Mouse (Mus musculus) heart, embryonic 11.5 days (tissue): ENCODE results near the gene Trim31. TPM values are rescaled to one million over a fixed set of nuclear protein-coding genes. Genes with fewer than 3 reads are reported as not detected.

Source experiments
- ATAC-seq: fragments of 200-750 bp; cut with Nextera tagmentation; replicated peaks from 2 replicates; pipeline ENCODE4 v1.8.0; 2017; ENCODE audit warnings: moderate library complexity; ENCODE audit not compliant: insufficient number of reproducible peaks, low FRiP score, low TSS enrichment
- H3K27ac ChIP-seq: fragments of 300-500 bp; sonication (generic); 2 replicates; pipeline ENCODE4 v1.5.1; 2014; ENCODE audit warnings: mild to moderate bottlenecking, low read depth, low read length
- H3K27me3 ChIP-seq: fragments of 300-500 bp; sonication (generic); 2 replicates; pipeline ENCODE4 v1.6.1; 2014; ENCODE audit warnings: mild to moderate bottlenecking, low read length, mixed read lengths; ENCODE audit not compliant: control insufficient read depth, insufficient read depth
- H3K36me3 ChIP-seq: fragments of 300-500 bp; sonication (generic); 2 replicates; pipeline ENCODE4 v1.6.1; 2014; ENCODE audit warnings: mild to moderate bottlenecking, low read length, moderate library complexity, mixed read lengths; ENCODE audit not compliant: control insufficient read depth, insufficient read depth
- H3K4me1 ChIP-seq: fragments of 300-500 bp; sonication (generic); 2 replicates; pipeline ENCODE4 v1.6.1; 2014; ENCODE audit warnings: low read length; ENCODE audit not compliant: control insufficient read depth, insufficient read depth
- H3K4me2 ChIP-seq: fragments of 300-500 bp; sonication (generic); 2 replicates; pipeline ENCODE4 v1.6.1; 2014; ENCODE audit warnings: mild to moderate bottlenecking, moderate library complexity
- H3K4me3 ChIP-seq: fragments of 300-500 bp; sonication (generic); 2 replicates; pipeline ENCODE4 v1.5.1; 2014; ENCODE audit warnings: low read depth, low read length
- H3K9ac ChIP-seq: fragments of 300-500 bp; sonication (generic); 2 replicates; pipeline ENCODE4 v1.6.1; 2014; ENCODE audit warnings: mild to moderate bottlenecking, low read depth, low read length, moderate library complexity
- H3K9me3 ChIP-seq: fragments of 300-500 bp; sonication (generic); replicated peaks from 2 replicates; pipeline ENCODE4 v1.6.1; 2016; ENCODE audit warnings: low read length; ENCODE audit not compliant: control insufficient read depth
- WGBS: fragments of 180-500 bp; shearing (Covaris S2); extraction: QIAGEN DNeasy Blood & Tissue Kit; methylation state at CpG from one replicate; pipeline ENCODE4 v1.1.7; 2014; ENCODE audit not compliant: insufficient replicate concordance; 5-methylcytosine and 5-hydroxymethylcytosine counted together
- polyA plus RNA-seq: library from polyadenylated mRNA; unstranded; fragments of >200 nt; fragmentation: Nextera tagmentation; extraction: Ambion mirVana; gene quantifications from 2 replicates; pipeline ENCODE4 v1.2.1, GENCODE M21; 2014

Gene Trim31
- not detected in 2 replicates for polyA plus RNA-seq

GRCm38 (mm10) chr17:36897552-36898205 lies at the start of gene Trim31:
Gene Trim31 (plus strand): TSS chr17:36898118.
- H3K4me2 ChIP-seq: no peak within 1 kb of the TSS
- no peaks in the 10 kb centered on the region for H3K27me3 ChIP-seq
- no peaks in the 10 kb centered on the region for H3K9me3 ChIP-seq
- ATAC-seq: no peak
- WGBS: 64% methylated on average over 6 of the region's 6 CpGs
- no peak within 1 kb of the TSS for H3K27ac ChIP-seq
- no peak within 1 kb of the TSS for H3K4me3 ChIP-seq
- H3K36me3 ChIP-seq: no peaks in the 10 kb centered on the region
- no peak within 1 kb of the TSS for H3K9ac ChIP-seq
- H3K4me1 ChIP-seq: no peaks in the 10 kb centered on the region

- H3K36me3 ChIP-seq: peaks cover 16% of the 10 kb centered on the region
- no peak overlapping the region for H3K4me2 ChIP-seq
- H3K27me3 ChIP-seq: no peaks in the 10 kb centered on the region
- no peak overlapping the region for H3K27ac ChIP-seq
- no peaks in the 10 kb centered on the region for H3K9me3 ChIP-seq
- H3K4me3 ChIP-seq: no peak overlapping the region
- H3K4me1 ChIP-seq: peaks cover 17% of the 10 kb centered on the region
- no peak overlapping the region for H3K9ac ChIP-seq
- ATAC-seq: no peak
- WGBS: 81% methylated on average over 5 of the region's 5 CpGs
Measured at GRCm38 (mm10) chr17:36848911-36849310, 49.0 kb upstream of the Trim31 start.

- Histone ChIP-seq H3K4me3 (no peak overlapping the region), H3K36me3 (peaks cover 21% of the 10 kb centered on the region), H3K27me3 (no peaks in the 10 kb centered on the region), H3K27ac (no peak overlapping the region), H3K4me2 (no peak overlapping the region), H3K9ac (no peak overlapping the region), H3K9me3 (no peaks in the 10 kb centered on the region), H3K4me1 (peaks cover 6% of the 10 kb centered on the region)
- no peak for ATAC-seq
- WGBS: 82% methylated on average over 2 of the region's 2 CpGs
Measured at GRCm38 (mm10) chr17:36849992-36850391, 47.9 kb upstream of the Trim31 start.

GRCm38 (mm10) chr17:36851200-36851599 lies 46.7 kb upstream of the Trim31 start:
- Histone ChIP-seq H3K36me3 (peaks cover 25% of the 10 kb centered on the region), H3K9me3 (no peaks in the 10 kb centered on the region), H3K4me1 (peaks cover 6% of the 10 kb centered on the region), H3K27ac (no peak overlapping the region), H3K9ac (no peak overlapping the region), H3K27me3 (no peaks in the 10 kb centered on the region), H3K4me3 (no peak overlapping the region), H3K4me2 (no peak overlapping the region)
- 70% methylated on average over 5 of the region's 5 CpGs for WGBS
- no peak for ATAC-seq

- no peaks in the 10 kb centered on the region for H3K9me3 ChIP-seq
- H3K36me3 ChIP-seq: peaks cover 27% of the 10 kb centered on the region
- 44% methylated on average over 5 of the region's 5 CpGs for WGBS
Measured at GRCm38 (mm10) chr17:36851627-36852026, 46.3 kb upstream of the Trim31 start.

GRCm38 (mm10) chr17:36855484-36855883 lies 42.4 kb upstream of the Trim31 start:
- no peak for ATAC-seq
- peaks cover 42% of the 10 kb centered on the region for H3K36me3 ChIP-seq
- H3K27me3 ChIP-seq: no peaks in the 10 kb centered on the region
- no peak overlapping the region for H3K27ac ChIP-seq
- H3K9me3 ChIP-seq: no peaks in the 10 kb centered on the region
- peaks cover 6% of the 10 kb centered on the region for H3K4me1 ChIP-seq
- no peak overlapping the region for H3K4me3 ChIP-seq
- H3K4me2 ChIP-seq: no peak overlapping the region
- WGBS: 91% methylated on average over 3 of the region's 3 CpGs
- no peak overlapping the region for H3K9ac ChIP-seq

More at GRCm38 (mm10) chr17:36851627-36852026, 46.3 kb upstream of the Trim31 start:
- Histone ChIP-seq H3K9ac (no peak overlapping the region), H3K27ac (no peak overlapping the region), H3K4me3 (no peak overlapping the region), H3K4me2 (no peak overlapping the region), H3K4me1 (peaks cover 6% of the 10 kb centered on the region), H3K27me3 (no peaks in the 10 kb centered on the region)
- no peak for ATAC-seq

GRCm38 (mm10) chr17:36856236-36856635 lies 41.7 kb upstream of the Trim31 start:
- ATAC-seq: no peak
- no peaks in the 10 kb centered on the region for H3K9me3 ChIP-seq
- 95% methylated on average over 4 of the region's 4 CpGs for WGBS
- no peak overlapping the region for H3K27ac ChIP-seq
- peaks cover 39% of the 10 kb centered on the region for H3K36me3 ChIP-seq
- no peak overlapping the region for H3K4me3 ChIP-seq
- no peak overlapping the region for H3K4me2 ChIP-seq
- H3K4me1 ChIP-seq: peaks cover 4% of the 10 kb centered on the region
- H3K27me3 ChIP-seq: no peaks in the 10 kb centered on the region
- H3K9ac ChIP-seq: no peak overlapping the region

GRCm38 (mm10) chr17:36858181-36858580 lies 39.7 kb upstream of the Trim31 start:
- H3K4me3 ChIP-seq: no peak overlapping the region
- H3K9me3 ChIP-seq: no peaks in the 10 kb centered on the region
- WGBS: 67% methylated on average over 3 of the region's 3 CpGs
- no peak for ATAC-seq
- H3K4me2 ChIP-seq: no peak overlapping the region
- H3K9ac ChIP-seq: no peak overlapping the region
- H3K27ac ChIP-seq: no peak overlapping the region
- no peaks in the 10 kb centered on the region for H3K4me1 ChIP-seq
- 0 out of 2 replicates have a peak, but pooled peaks cover under 1% of the 10 kb centered on the region for H3K27me3 ChIP-seq
- H3K36me3 ChIP-seq: peaks cover 30% of the 10 kb centered on the region

GRCm38 (mm10) chr17:36861680-36862079 lies 36.2 kb upstream of the Trim31 start:
- Histone ChIP-seq H3K27me3 (peaks cover 23% of the 10 kb centered on the region), H3K9me3 (no peaks in the 10 kb centered on the region), H3K36me3 (peaks cover 14% of the 10 kb centered on the region), H3K4me2 (no peak overlapping the region), H3K4me1 (peaks cover 2% of the 10 kb centered on the region; the same call in 1 of the 2 replicates), H3K27ac (no peak overlapping the region), H3K9ac (no peak overlapping the region), H3K4me3 (no peak overlapping the region)
- WGBS: 65% methylated on average over 2 of the region's 2 CpGs
- no peak for ATAC-seq
